Mouse (Mus musculus) hematopoietic stem cell, adult 5-6 weeks (primary cell): Measurements from ENCODE around the gene Cd8a. TPM values are rescaled to one million over a fixed set of nuclear protein-coding genes. Genes with fewer than 3 reads are reported as not detected.
"Not testable (repeated sequence)": the region's sequence is repeated elsewhere in the genome, so short reads cannot be mapped to it uniquely, and the experiment has no call there.

ENCODE experiments used
- ATAC-seq, 2 experiments: fragments of 125-278 bp in 1 of 2; replicated peaks in 1 of 2; 2 replicates each; pipeline ENCODE4 v1.8.0; 2016 to 2017; ENCODE audit warnings: inconsistent platforms in 2 of 2, mild to moderate bottlenecking in 2 of 2, moderate number of reproducible peaks in 2 of 2, low read depth in 1 of 2, moderate TSS enrichment in 1 of 2; ENCODE audit not compliant: low FRiP score in 2 of 2, poor library complexity in 2 of 2, severe bottlenecking in 2 of 2, insufficient read depth in 1 of 2, low TSS enrichment in 1 of 2
- total RNA-seq: library from RNA; stranded (forward); fragments of 172-1452, 232-1000 nt; gene quantifications from 2 replicates; pipeline ENCODE4 v1.2.3, GENCODE M21; 2017

The Cd8a gene
- total RNA-seq = not detected in 2 replicates

DNA sequence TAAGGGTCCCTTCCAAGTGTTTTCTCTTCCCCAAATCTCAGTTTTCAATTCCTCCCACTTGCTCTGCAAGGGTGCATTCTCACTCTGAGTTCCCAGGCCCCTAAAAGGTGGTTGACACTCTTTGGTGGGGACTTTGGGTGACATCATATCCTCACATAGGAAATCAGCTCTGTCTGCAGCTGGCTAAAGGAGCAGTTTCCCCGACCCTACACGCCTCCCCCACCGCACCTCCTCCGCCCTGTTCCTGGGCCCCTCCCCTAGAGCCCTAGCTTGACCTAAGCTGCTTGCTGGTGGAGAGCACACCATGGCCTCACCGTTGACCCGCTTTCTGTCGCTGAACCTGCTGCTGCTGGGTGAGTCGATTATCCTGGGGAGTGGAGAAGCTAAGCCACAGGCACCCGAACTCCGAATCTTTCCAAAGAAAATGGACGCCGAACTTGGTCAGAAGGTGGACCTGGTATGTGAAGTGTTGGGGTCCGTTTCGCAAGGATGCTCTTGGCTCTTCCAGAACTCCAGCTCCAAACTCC lies at the start of gene Cd8a:
TSS of gene Cd8a (plus strand) at position 179 of the 527 bp plus-strand sequence.
- no peak for ATAC-seq

DNA sequence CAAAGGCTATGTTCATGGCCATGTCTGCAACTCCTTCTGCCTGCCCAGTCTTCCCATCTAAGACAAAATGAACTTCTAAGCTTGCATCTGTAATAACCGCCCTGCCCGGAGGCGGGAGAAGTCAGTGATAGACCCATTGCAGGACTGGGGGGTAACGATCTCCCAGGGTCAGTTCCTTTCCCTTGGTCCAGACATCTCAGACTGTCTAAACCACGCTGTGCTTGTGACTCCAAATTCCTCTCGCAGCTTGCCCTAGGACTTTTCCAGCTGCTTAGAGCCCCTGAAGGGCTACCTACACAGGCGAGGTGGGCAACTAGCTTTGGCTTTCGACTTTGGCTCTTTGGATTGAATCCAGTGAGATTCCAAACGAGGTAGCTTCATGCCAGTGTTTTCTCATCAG lies 48.4 kb upstream of the Cd8a start:
- no peak for ATAC-seq

- ATAC-seq = no peak
Measured at GRCm38 (mm10) chr6:71329881-71330280, 43.3 kb upstream of the Cd8a start.

- ATAC-seq = no peak
Measured at GRCm38 (mm10) chr6:71330486-71330885, 42.7 kb upstream of the Cd8a start.

DNA sequence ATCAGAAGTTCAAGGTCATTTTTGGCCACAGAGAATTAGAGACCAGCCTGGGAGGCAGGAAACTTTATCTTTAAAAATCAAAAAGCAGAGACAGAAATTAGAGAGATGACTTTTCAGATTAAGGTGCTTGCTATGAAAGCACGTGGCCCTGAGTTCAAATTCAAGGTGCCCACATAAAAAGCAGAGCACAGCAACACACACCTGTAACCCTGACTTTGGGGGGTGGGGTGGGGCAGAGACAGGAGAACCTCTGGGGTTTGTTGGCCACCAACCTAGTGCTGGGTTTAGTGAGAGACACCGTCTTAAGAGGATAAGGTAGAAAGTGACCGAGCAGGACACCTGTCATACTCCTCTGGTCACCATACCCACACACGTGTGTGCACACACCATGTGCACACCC lies 41.7 kb upstream of the Cd8a start:
- ATAC-seq = not testable (repeated sequence)

DNA sequence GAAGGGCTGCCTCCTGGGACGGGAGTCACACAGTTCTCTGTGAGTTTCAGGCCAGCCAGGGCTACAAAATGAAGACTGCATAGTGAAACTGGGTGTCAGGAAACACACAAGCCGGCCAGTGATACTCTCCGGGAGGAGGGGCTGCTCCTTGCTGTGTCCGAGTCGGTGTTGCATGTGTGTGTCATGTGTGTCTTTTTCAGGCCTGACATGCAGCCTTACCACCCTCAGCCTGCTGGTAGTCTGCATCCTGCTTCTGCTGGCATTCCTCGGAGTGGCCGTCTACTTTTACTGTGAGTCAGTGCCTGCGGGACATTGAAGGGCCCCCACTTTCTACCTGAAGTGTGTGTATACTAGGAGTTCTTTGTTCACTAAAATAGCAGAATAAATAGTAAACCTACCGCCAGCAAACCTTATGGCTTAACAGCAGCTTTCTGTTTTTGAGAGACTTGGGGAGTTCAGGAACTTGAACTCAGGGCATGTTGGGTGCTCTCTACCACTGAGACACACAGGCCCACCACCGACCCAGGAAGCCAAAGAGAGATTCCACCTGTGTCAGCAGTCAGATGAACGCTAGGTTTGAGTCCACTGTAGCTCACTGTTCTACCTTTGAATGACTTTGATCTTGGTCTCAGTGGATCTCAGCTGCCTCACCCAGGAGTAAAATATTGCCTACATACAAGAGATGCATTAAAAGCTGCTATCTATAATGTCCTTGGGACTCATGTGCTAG lies 40.8 kb upstream of the Cd8a start:
- no peak for ATAC-seq

GRCm38 (mm10) chr6:71333031-71333430 lies 40.2 kb upstream of the Cd8a start:
- no peak for ATAC-seq

DNA sequence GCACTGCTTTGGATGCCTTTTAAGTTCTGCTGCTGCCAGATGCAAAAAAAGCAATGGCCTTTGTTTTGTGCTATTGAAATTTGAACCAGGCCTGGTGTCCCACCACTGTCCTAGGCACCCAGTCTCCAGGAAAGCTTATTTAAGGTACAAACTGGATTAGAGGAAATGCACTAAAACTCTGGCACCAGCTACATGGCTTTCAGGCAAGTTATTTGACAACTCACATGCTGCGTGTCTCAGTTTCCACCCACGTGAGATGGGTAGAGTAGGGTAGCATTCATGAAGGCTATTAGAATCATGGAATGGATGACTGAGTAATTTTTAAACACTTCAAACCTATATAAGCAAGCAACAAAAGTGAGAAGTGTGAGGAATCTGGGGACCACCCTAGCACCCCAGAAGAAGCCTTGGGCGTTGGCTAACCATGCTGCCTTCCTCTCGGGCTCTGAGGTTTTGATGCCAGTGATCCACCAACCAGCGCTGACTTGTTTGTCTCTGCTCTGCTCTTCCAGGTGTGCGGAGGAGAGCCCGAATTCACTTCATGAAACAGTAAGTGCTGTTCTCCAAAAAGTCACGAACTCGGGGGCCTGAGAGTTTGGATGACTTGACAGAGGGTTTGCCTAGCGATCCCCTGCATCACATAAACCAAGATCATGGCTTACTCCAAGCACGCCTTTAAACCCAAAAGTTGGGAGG lies 39.5 kb upstream of the Cd8a start:
- no peak for ATAC-seq

DNA sequence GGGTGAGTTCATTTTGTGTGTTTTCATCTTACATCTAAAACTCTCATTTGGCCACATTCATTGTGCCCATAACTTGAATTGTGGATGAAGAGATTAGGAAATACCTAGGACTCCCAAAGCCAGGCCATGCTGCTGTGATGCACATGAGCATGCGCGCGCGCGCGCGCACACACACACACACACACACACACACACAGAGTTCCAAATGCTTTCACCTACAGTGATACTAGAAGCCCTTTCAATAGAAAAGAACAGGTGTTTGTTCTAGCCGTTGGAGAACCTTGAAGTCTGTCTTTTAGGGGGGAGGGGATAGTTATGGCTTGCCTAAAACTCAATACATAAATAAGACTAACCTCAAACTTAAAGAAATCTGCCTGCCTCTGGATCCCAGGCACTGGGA lies 35.6 kb upstream of the Cd8a start:
- ATAC-seq = no peak

DNA sequence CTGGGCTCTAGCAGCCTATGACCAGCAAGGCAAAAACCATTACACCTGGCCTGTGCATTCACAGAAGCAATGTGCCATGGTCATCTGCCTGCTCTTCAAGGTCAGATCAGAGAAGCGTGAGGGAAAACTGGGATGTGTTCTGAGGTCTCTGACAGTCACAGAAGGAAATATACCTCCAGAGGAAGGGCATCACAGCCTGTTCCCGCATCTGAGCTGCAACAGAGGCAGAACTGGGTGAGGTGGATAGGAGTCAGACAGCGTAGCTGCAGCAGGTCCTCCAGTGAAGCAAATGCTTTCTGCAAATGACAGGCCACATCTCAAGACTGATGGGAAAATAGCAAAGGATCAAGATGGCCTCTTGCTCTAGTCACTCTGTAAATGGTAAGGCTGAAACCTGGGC lies 34.3 kb upstream of the Cd8a start:
- ATAC-seq = no peak

GRCm38 (mm10) chr6:71339351-71339750 lies 33.9 kb upstream of the Cd8a start:
- no peak for ATAC-seq

- no peak for ATAC-seq
Measured at GRCm38 (mm10) chr6:71341179-71341578, 32.0 kb upstream of the Cd8a start.

DNA sequence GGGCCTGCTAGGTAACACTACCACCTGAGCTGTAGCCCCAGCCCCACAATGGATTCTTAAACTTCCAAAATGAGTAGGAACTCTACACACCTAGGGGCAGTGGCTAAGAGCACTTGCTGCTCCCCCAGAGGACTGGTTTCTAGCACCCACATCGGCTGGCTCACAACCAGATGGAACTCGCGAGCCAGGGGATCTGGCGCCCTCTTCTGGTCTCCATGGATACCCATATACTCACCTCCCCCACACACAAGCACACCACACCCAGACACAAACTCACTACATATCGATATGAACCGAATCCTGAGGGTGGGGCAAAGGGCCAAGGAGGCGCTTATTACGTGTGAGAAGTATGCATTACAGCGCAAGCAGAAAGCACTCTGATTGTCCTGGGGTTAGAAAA lies 25.2 kb upstream of the Cd8a start:
- ATAC-seq = no peak

- ATAC-seq = no peak
Measured at GRCm38 (mm10) chr6:71351201-71351600, 22.0 kb upstream of the Cd8a start.

DNA sequence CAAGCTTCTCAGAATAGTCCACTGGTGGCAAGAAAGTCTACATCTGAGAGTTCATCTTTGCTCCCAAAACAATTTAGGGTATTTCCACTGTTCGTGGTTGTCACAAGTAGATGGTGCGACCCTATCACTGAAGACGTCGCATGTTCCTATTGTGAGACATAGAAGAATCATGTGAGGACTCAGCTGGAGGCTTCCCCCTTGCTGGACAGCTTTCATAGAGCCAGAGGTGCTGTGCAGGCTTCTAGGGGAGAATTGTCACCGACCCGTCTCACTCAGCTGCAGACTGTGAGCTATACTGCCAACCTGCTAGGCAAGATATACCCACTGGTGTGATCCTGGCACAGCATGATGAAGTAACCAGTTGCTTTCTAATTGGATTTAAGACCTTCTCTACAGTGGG lies 21.0 kb upstream of the Cd8a start:
- ATAC-seq = no peak

- ATAC-seq = no peak
Measured at GRCm38 (mm10) chr6:71352866-71353427, 20.3 kb upstream of the Cd8a start.

DNA sequence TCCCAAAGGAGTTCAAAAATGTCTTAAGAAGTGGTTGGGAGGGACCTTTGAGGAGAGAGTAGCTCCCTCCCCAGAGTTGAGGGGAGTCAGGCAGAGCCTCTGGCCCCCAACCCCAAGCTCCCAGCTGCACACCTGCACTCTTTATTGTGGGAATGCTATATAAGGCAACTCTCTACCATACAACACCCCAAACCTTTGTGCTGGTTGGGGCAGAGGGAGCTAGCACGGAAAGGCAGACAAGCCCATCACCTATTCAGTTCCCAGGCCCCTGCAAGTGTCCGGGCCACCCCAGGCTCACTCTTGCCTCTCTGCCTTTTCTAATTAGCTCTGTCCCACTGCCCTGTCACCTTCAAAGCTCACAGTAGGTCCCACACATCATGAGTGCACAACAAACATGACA lies 19.5 kb upstream of the Cd8a start:
- ATAC-seq = no peak

- no peak for ATAC-seq
Measured at GRCm38 (mm10) chr6:71357493-71357892, 15.7 kb upstream of the Cd8a start.
